Mouse (Mus musculus) intestine, embryonic 16.5 days (tissue): ENCODE measurements around the gene Kifap3. TPM values are rescaled to one million over a fixed set of nuclear protein-coding genes. Genes with fewer than 3 reads are reported as not detected.
"Not testable (repeated sequence)": the region's sequence is repeated elsewhere in the genome, so short reads cannot be mapped to it uniquely, and the experiment has no call there.

Source experiments
- ATAC-seq: fragments of 200-750 bp; cut with Nextera tagmentation; 2 replicates; pipeline ENCODE4 v1.8.0; 2017; ENCODE audit warnings: moderate TSS enrichment, moderate library complexity
- H3K27ac ChIP-seq: fragments of 300-500 bp; sonication (generic); 2 replicates; pipeline ENCODE4 v1.5.1; 2014; ENCODE audit warnings: mild to moderate bottlenecking, low read length
- H3K27me3 ChIP-seq: fragments of 300-500 bp; sonication (generic); replicated peaks from 2 replicates; pipeline ENCODE4 v1.6.1; 2014; ENCODE audit warnings: low read length, control low read depth, mixed read lengths; ENCODE audit not compliant: control insufficient read depth, insufficient read depth
- H3K36me3 ChIP-seq: fragments of 300-500 bp; sonication (generic); 2 replicates; pipeline ENCODE4 v1.6.1; 2014; ENCODE audit warnings: low read length, control low read depth; ENCODE audit not compliant: control insufficient read depth, insufficient read depth
- H3K4me1 ChIP-seq: fragments of 300-500 bp; sonication (generic); 2 replicates; pipeline ENCODE4 v1.6.1; 2014; ENCODE audit warnings: low read length, control low read depth, mixed read lengths; ENCODE audit not compliant: control insufficient read depth, insufficient read depth
- H3K4me2 ChIP-seq: fragments of 300-500 bp; sonication (generic); 2 replicates; pipeline ENCODE4 v1.6.1; 2014; ENCODE audit warnings: low read depth, low read length, control low read depth
- H3K4me3 ChIP-seq: fragments of 300-500 bp; sonication (generic); 2 replicates; pipeline ENCODE4 v1.5.1; 2014; ENCODE audit warnings: mild to moderate bottlenecking, low read length
- H3K9ac ChIP-seq: fragments of 300-500 bp; sonication (generic); 2 replicates; pipeline ENCODE4 v1.6.1; 2014; ENCODE audit warnings: low read depth, low read length
- H3K9me3 ChIP-seq: fragments of 300-500 bp; sonication (generic); 2 replicates; pipeline ENCODE4 v1.6.1; 2016; ENCODE audit warnings: low read length, control low read depth; ENCODE audit not compliant: control insufficient read depth
- WGBS: fragments of 180-500 bp; shearing (Covaris S2); extraction: QIAGEN DNeasy Blood & Tissue Kit; methylation state at CpG from one replicate; pipeline ENCODE4 v1.1.7; 2014; 5-methylcytosine and 5-hydroxymethylcytosine counted together
- polyA plus RNA-seq: library from polyadenylated mRNA; unstranded; fragments of >200 nt; fragmentation: Nextera tagmentation; extraction: Ambion mirVana; gene quantifications from 2 replicates; pipeline ENCODE4 v1.2.1, GENCODE M21; 2015

Gene Kifap3
- 16.1 and 17.0 TPM in 2 replicates for polyA plus RNA-seq

DNA sequence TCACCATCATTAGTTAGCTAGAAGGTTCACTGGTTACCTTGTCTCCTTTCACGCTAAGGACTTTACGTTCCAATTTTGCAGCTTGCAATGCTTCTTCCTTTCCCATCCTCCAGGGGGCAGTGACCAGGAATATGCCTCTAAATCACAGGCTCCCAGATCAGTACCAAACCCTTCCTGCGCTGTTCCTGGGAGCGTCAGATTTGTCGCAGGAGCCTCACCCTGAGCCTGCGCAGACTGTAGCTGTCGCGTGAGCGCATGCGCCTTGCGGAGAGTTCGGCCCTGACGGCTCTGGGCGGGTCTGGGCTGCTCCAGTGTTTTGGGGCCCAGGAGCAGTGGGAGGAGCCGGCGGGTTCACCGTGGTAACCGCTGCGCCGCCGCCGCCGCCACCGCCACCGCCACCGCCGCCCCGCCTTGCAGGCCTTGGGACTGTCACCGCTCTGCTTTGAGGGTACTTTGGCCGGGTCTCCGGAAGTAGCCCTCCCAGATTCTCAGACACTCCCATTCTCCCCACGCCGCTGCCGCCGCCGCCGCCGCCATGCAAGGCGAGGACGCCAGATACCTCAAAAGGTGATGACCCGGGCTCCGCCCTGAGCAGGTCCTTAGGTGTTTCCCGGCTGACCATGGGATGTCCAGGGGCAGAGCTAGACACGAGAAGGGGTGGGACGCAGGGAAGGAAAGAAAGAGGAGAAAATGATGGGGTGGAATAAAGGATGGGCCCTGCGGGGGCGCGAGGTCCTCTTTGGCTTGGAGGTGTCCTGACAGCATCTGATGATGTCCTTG lies at the start of gene Kifap3:
TSS of gene Kifap3 (plus strand) at position 248 of the 780 bp plus-strand sequence.
- Histone ChIP-seq H3K9ac (peak within 1 kb of the TSS; percentile 79), H3K4me2 (peak within 1 kb of the TSS; percentile 73), H3K27me3 (no peaks in the 10 kb centered on the region), H3K9me3 (no peaks in the 10 kb centered on the region), H3K27ac (no peak within 1 kb of the TSS; the same call in 1 of the 2 replicates), H3K36me3 (peaks cover 5% of the 10 kb centered on the region; the same call in 1 of the 2 replicates), H3K4me1 (peaks cover 2% of the 10 kb centered on the region; the same call in 1 of the 2 replicates), H3K4me3 (peak within 1 kb of the TSS; percentile 83)
- under 1% methylated on average over 48 of the region's 48 CpGs for WGBS
- peak; percentile 100 for ATAC-seq

DNA sequence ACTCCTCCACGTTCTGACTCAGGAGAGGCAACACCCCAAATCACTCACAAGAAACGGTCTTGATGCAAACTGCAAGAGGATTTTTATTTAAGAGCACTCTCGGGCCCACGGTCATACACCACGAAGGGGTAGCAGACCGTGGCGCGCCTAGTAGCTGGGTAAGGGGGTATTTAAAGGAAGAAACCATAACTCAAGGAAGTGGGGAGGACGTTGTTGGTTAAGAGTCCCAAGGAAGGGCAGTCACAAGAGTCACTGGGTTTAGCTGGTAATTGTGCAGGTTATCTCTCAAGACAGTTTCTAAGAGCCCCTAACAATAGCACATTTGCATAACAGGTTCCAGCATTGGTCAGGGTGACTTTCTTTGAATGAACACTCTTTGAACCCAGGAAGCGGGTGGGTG lies 48.2 kb upstream of the Kifap3 start:
- not testable (repeated sequence) for H3K9me3 ChIP-seq, H3K27ac ChIP-seq, H3K4me1 ChIP-seq, H3K4me3 ChIP-seq, ATAC-seq, H3K36me3 ChIP-seq, H3K9ac ChIP-seq, H3K4me2 ChIP-seq, H3K27me3 ChIP-seq
- WGBS, result 93% methylated on average over 10 of the region's 10 CpGs

DNA sequence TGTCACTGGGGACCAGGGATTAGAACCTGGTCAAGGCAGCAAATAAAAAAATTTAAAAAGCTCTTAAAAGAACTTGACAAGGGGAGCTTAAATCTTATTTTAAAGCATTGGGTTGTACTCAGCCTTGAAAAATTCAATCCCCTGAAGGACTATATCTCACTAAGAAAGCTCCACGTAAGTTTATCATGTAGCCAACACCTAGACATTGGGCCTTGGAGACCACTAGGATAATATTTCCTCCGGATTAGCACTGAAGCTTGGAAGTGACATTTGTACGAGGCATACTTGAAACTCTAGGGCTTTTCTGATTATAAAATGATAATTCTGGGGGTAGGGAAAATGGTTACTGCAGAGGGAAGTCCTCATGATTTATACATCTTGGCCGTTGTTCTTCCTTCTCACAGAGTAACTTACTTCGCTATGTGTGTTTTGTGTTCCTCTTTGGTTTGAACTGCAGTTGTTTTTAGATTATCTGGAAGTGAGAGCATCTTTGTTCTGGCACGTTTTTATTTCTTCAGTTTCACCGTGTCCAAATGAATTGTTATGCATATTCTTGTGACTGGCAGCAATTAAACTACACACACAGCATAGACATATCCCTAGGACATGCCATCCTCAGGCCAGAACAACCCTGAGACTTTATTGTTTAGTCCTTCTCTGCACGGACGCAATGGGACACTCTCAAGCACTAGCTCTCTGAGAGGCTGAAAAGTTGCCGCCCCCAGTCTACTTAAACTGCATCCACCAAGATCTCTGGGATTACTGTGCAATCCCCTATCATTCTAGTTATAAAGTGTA lies 42.7 kb upstream of the Kifap3 start:
- no peak for ATAC-seq
- H3K27ac ChIP-seq, result no peak overlapping the region

DNA sequence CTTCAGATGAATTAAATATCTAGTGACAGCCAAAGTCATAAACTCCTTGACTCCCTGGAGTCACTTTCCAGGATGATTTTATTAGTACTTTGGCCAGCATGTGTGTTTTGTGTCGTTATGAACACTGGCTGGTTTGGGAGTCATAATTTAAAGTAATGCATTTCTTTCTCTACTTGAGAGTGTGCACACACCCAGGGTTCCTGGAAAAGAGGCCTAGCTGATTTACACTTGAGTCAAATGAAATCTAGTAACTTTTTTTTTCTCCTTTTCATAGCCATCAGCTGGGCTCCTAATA lies 42.2 kb upstream of the Kifap3 start:
- H3K4me2 ChIP-seq, result no peak overlapping the region
- no peak overlapping the region for H3K4me3 ChIP-seq
- H3K4me1 ChIP-seq, result no peaks in the 10 kb centered on the region
- no peaks in the 10 kb centered on the region for H3K27me3 ChIP-seq
- no peak overlapping the region for H3K9ac ChIP-seq
- no peak overlapping the region for H3K27ac ChIP-seq
- H3K9me3 ChIP-seq, result no peaks in the 10 kb centered on the region
- ATAC-seq, result no peak
- WGBS, result 45% methylated on average over 1 of the region's 1 CpGs
- H3K36me3 ChIP-seq, result no peaks in the 10 kb centered on the region

More for the DNA sequence above, 42.7 kb upstream of the Kifap3 start:
- no peak overlapping the region for H3K4me2 ChIP-seq
- 75% methylated on average over 10 of the region's 10 CpGs for WGBS
- H3K36me3 ChIP-seq, result no peaks in the 10 kb centered on the region
- H3K4me1 ChIP-seq, result no peaks in the 10 kb centered on the region
- no peaks in the 10 kb centered on the region for H3K27me3 ChIP-seq
- H3K9ac ChIP-seq, result no peak overlapping the region
- no peaks in the 10 kb centered on the region for H3K9me3 ChIP-seq
- no peak overlapping the region for H3K4me3 ChIP-seq

DNA sequence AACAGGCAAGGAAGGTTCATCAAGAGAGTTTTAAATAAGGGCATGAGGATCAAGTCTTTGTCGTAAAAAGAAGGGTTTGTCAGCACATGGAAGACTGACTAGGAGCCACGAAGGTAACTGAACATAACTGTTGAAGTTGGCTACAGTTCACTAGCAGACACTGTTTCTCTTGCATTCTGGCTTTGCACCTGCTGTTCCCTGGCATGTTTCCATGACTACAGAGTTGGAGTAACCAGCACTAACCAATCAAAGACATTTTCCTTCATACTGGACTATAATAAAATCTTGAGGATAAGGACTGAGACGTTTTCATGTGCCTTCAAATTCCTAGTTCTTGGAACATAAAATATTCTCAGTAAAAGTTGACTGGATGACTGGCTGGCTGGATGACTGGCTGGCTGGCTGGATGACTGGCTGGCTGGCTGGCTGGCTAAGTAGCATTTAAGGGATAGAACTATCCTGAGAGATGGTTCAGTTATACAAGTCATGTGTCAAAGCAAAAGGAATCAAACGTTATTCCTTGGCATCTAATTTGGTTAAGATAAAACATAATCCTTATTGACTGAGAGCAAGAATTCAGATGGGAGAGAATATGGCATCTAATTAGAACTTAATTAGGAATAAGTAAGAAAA lies 27.9 kb upstream of the Kifap3 start:
- no peak overlapping the region for H3K4me3 ChIP-seq
- H3K9me3 ChIP-seq, result no peaks in the 10 kb centered on the region
- no peaks in the 10 kb centered on the region for H3K4me1 ChIP-seq
- no peak for ATAC-seq
- no peak overlapping the region for H3K4me2 ChIP-seq
- no peak overlapping the region for H3K9ac ChIP-seq
- H3K36me3 ChIP-seq, result no peaks in the 10 kb centered on the region
- no peak overlapping the region for H3K27ac ChIP-seq
- no peaks in the 10 kb centered on the region for H3K27me3 ChIP-seq
- WGBS, result 64% methylated on average over 4 of the region's 4 CpGs

DNA sequence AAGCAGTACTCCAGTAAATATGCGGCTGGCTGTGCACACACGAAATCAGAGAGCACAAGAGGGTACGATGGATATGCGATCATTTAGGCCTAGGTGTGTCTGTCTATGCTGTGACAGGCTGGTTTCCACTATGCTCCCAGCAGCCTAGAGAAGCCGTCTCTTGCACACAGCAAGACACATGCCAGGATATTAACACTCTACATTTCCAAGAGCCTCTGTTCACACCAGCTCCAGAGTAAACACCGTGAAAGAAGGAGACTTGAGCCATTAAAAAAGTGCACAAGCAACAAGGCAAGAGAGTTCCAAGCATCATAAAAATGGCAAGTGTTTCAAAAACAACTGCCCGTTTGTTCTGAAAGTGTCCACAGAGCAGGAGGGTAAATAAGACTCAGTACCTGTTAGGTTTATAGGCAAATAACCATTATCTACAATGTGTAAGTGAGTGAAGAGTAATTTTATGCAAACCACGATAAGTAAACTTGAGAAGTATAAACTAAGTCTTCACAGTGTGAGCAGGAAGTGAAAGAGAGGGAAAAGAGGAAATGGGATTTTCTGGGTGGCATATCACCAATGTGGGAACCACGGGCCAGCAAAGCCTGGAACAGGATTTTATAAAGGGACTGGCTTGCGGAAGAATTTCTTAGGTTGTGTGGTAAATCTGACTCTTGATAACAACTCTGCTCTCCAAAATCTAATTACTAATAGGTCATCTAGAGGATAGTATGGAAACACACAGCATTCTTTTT lies 21.7 kb upstream of the Kifap3 start:
- no peaks in the 10 kb centered on the region for H3K9me3 ChIP-seq
- 68% methylated on average over 10 of the region's 10 CpGs for WGBS
- H3K4me3 ChIP-seq, result no peak overlapping the region
- H3K36me3 ChIP-seq, result no peaks in the 10 kb centered on the region
- no peak overlapping the region for H3K27ac ChIP-seq
- no peaks in the 10 kb centered on the region for H3K27me3 ChIP-seq
- ATAC-seq, result no peak
- no peak overlapping the region for H3K4me2 ChIP-seq
- H3K9ac ChIP-seq, result no peak overlapping the region
- no peaks in the 10 kb centered on the region for H3K4me1 ChIP-seq

DNA sequence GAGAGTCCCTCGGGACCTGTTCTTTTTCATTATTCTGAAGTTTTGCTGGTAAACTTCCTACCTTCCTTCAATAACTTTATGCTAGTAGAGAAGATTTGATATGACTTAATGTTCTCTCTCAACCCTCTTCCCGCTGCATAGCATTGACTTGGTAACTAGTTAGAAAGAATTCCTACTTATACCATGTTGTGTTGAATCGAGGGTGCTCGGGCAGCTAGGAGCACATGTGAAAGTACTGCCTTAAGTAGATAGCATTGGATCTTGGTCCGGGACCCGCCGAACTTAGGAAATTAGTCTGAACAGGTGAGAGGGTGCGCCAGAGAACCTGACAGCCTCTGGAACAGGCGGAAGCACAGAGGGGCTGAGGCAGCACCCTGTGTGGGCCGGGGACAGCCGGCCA lies 4.2 kb downstream of the Kifap3 start:
- not testable (repeated sequence) for ATAC-seq, H3K27ac ChIP-seq
- 94% methylated on average over 8 of the region's 11 CpGs for WGBS

DNA sequence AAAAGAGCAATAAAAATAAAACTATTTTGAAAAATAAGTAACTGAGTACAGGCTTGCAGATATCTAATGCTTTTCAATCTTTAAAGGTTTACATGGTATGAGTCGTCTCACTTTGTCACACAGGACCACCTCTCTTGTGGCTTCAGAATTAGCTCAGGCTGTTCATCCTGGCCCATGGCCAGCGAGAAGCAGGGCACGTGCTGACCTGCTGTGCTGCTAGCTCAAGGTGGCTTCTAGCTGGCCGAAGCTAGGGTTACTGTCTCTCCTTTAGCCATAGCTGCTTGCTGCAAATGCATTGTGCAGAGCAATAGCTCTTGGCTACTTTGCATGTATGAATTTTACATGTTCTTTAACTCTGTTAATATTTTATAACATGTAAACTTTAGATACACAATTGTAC lies 42.0 kb downstream of the Kifap3 start:
- H3K4me1 ChIP-seq, result no peaks in the 10 kb centered on the region
- no peaks in the 10 kb centered on the region for H3K36me3 ChIP-seq
- WGBS, result 89% methylated on average over 4 of the region's 4 CpGs
- no peaks in the 10 kb centered on the region for H3K27me3 ChIP-seq
- no peak overlapping the region for H3K4me2 ChIP-seq
- no peaks in the 10 kb centered on the region for H3K9me3 ChIP-seq
- no peak overlapping the region for H3K9ac ChIP-seq
- no peak overlapping the region for H3K27ac ChIP-seq
- no peak overlapping the region for H3K4me3 ChIP-seq
- ATAC-seq, result no peak

More for the DNA sequence above, 4.2 kb downstream of the Kifap3 start:
- not testable (repeated sequence) for H3K36me3 ChIP-seq, H3K4me2 ChIP-seq, H3K4me3 ChIP-seq, H3K27me3 ChIP-seq, H3K4me1 ChIP-seq, H3K9ac ChIP-seq, H3K9me3 ChIP-seq

DNA sequence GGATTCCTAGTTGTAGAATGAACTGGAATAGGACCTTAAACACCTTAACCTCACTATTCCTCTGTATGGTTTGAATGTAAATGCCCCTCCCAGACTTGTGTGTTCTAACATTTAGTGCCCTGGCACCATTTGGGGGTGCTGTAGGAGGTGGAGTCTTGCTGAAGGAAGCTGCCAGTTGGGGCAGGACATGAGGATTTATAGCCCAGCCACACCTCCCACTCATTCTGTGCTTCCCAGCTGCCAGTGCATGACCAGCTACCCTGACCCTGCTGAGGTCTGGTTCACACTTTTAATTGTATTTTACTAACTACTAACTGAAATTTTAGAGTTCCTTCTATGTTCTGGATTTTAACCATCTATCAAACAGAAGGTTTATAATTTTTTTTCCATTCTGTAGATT lies 50.1 kb downstream of the Kifap3 start:
- ATAC-seq, result no peak
- Histone ChIP-seq H3K9ac (no peak overlapping the region), H3K4me1 (no peaks in the 10 kb centered on the region)

More for the DNA sequence above, 50.1 kb downstream of the Kifap3 start:
- Histone ChIP-seq H3K9me3 (no peaks in the 10 kb centered on the region), H3K27me3 (no peaks in the 10 kb centered on the region), H3K4me3 (no peak overlapping the region), H3K4me2 (no peak overlapping the region), H3K36me3 (no peaks in the 10 kb centered on the region), H3K27ac (no peak overlapping the region)
